Mouse (Mus musculus) heart, postnatal 0 days (tissue): Measurements from ENCODE around the gene 4930404H24Rik.

Experiments used
- CTCF ChIP-seq: IDR thresholded peaks from 2 replicates; pipeline ENCODE4 v1.5.1; 2016; ENCODE audit warnings: antibody characterized with exemption, control low read depth, low read depth
- EP300 ChIP-seq: IDR thresholded peaks from 2 replicates; pipeline ENCODE4 v1.6.1; 2016; ENCODE audit warnings: antibody characterized with exemption, low read depth

GRCm38 (mm10) chr2:153495818-153496217 lies 3.2 kb downstream of the 4930404H24Rik start:
- TF ChIP-seq CTCF, result no peak
- TF ChIP-seq EP300, result no peak
